Mouse (Mus musculus) intestine, postnatal 0 days (tissue): ENCODE data around the gene Snx32. TPM values are rescaled to one million over a fixed set of nuclear protein-coding genes. Genes with fewer than 3 reads are reported as not detected.
A peak's percentile ranks its signal among the peaks of the same experiment; 100 is the strongest.

Source experiments
- ATAC-seq: fragments of 200-750 bp; cut with Nextera tagmentation; 2 replicates; pipeline ENCODE4 v1.8.0; 2017; ENCODE audit warnings: mild to moderate bottlenecking, moderate TSS enrichment, moderate library complexity
- H3K27ac ChIP-seq: fragments of 300-500 bp; sonication (generic); 2 replicates; pipeline ENCODE4 v1.5.1; 2014; ENCODE audit warnings: mild to moderate bottlenecking, low read depth, low read length, moderate library complexity
- H3K27me3 ChIP-seq: fragments of 300-500 bp; sonication (generic); replicated peaks from 2 replicates; pipeline ENCODE4 v1.6.1; 2014; ENCODE audit warnings: low read length, mixed read lengths; ENCODE audit not compliant: control insufficient read depth, insufficient read depth
- H3K36me3 ChIP-seq: fragments of 300-500 bp; sonication (generic); 2 replicates; pipeline ENCODE4 v1.6.1; 2014; ENCODE audit warnings: mild to moderate bottlenecking, moderate library complexity; ENCODE audit not compliant: control insufficient read depth, insufficient read depth
- H3K4me1 ChIP-seq: fragments of 300-500 bp; sonication (generic); replicated peaks from 2 replicates; pipeline ENCODE4 v1.6.1; 2014; ENCODE audit warnings: antibody characterized with exemption, low read length, mixed read lengths; ENCODE audit not compliant: control insufficient read depth, insufficient read depth
- H3K4me2 ChIP-seq: fragments of 300-500 bp; sonication (generic); replicated peaks from 2 replicates; pipeline ENCODE4 v1.6.1; 2014; ENCODE audit warnings: low read depth, mild to moderate bottlenecking, moderate library complexity
- H3K4me3 ChIP-seq: fragments of 300-500 bp; sonication (generic); 2 replicates; pipeline ENCODE4 v1.5.1; 2014; ENCODE audit warnings: low read depth, low read length
- H3K9ac ChIP-seq: fragments of 300-500 bp; sonication (generic); 2 replicates; pipeline ENCODE4 v1.6.1; 2014; ENCODE audit warnings: mild to moderate bottlenecking, low read depth, low read length
- H3K9me3 ChIP-seq: fragments of 300-500 bp; sonication (generic); 2 replicates; pipeline ENCODE4 v1.6.1; 2016; ENCODE audit warnings: mixed run types; ENCODE audit not compliant: control insufficient read depth
- CTCF ChIP-seq: sonication (generic); IDR thresholded peaks from 2 replicates; pipeline ENCODE4 v1.5.1; 2016; ENCODE audit warnings: low read depth, mild to moderate bottlenecking, control low read depth, antibody characterized with exemption, moderate library complexity
- WGBS: fragments of 180-500 bp; shearing (Covaris S2); extraction: QIAGEN DNeasy Blood & Tissue Kit; methylation state at CpG from one replicate; pipeline ENCODE4 v1.1.7; 2014; 5-methylcytosine and 5-hydroxymethylcytosine counted together
- polyA plus RNA-seq: library from polyadenylated mRNA; unstranded; fragments of >200 nt; fragmentation: Nextera tagmentation; extraction: Ambion mirVana; gene quantifications from 2 replicates; pipeline ENCODE4 v1.2.1, GENCODE M21; 2015

Gene Snx32
- polyA plus RNA-seq, 1 experiment from 2014 or later = 3.8 TPM

DNA sequence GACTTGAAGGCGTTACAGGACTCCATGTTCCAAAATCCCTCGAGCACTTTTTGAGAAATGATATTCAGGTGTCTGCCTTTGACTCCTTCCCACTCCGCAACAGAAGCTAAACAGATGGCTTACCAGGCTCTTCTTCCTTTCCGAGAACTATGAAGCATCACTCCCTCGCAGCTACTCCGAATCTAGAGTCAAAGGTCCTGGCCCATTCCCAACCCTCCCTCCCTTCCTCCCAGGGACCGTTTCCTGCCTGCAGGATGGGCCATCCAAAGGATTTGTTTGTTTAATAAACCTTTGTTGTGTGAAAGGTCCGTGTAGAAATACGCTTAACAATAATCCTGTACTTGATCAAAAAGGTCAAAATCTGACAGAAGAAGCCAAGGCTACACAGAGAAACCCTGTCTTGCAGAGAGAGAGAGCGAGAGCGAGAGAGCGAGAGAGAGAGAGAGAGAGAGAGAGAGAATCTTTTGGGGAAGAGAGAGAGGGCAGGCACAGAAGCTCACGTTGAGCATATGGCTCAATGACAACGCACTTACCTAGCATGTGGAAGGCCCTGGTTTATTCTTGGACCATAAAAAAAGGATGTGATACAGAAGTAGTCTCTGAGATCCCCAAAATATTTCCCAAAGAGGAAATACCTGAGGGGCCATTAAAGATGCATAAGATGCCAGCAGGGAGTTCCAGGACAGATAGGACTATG, 52.4 kb downstream of the Snx32 start, which contains the start of gene Ccdc85b:
Ccdc85b (minus strand) TSS at position 149 of the 697 bp plus-strand sequence.
- peaks cover 4% of the 10 kb centered on the region; the same call in 1 of the 2 replicates for H3K4me1 ChIP-seq
- H3K9ac ChIP-seq = peak within 1 kb of the TSS; percentile 76
- WGBS = 11% methylated on average over 14 of the region's 14 CpGs
- H3K27me3 ChIP-seq = no peaks in the 10 kb centered on the region
- H3K27ac ChIP-seq = peak within 1 kb of the TSS; percentile 84
- no peak for ATAC-seq
- peak within 1 kb of the TSS; percentile 74 for H3K4me3 ChIP-seq
- no peaks in the 10 kb centered on the region for H3K9me3 ChIP-seq
- H3K36me3 ChIP-seq = peaks cover 12% of the 10 kb centered on the region
- H3K4me2 ChIP-seq = peak within 1 kb of the TSS; percentile 98
- no peak for TF ChIP-seq CTCF

DNA sequence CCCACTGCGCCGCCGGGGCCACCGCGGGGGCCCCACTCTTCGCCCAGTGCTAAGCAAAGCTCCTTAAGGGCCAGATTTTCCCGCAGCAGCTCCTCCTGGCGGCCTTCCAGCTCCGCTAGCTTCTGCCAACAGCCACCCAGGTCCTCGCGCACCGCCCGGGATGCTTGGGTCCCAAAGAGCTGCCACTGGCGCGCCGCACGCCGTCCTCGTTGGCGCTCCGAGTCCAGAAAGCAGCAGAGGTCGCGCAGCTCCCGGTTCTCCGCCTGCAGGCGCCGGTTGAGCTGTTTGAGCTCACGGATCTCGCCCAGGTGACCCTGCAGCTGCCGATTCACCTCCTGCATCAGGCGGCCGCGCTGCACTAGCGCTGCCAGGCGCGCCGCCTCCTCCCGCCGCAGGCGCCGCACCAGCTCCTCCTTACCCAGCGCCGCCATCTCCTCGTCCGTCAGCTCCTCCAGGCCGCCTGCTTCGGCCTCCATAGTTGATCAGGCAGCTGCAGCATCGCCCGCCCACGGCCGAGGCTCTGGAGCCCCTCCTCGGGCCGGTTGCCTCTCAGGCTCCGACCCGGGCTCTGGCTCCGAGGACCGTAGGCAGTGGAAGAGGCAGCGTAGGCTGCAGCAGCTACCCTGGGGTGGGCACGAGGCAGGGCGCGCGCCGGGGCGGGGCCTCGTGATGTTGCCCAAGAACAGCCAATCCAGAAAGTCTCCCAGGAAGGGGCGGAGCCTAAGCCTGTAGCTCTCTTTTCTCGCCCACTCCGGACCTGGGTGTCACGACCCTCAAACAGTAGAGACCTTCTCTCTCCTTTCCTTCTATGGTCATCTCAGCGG, 53.2 kb downstream of the Snx32 start:
- WGBS = under 1% methylated on average over 67 of the region's 70 CpGs
- Histone ChIP-seq H3K4me1 (peaks cover 4% of the 10 kb centered on the region; the same call in 1 of the 2 replicates), H3K27me3 (no peaks in the 10 kb centered on the region), H3K36me3 (peaks cover 6% of the 10 kb centered on the region; the same call in 1 of the 2 replicates), H3K4me2 (peak overlapping the region; percentile 98), H3K4me3 (peak overlapping the region; percentile 74), H3K9ac (peak overlapping the region; percentile 76), H3K27ac (peak overlapping the region; percentile 84), H3K9me3 (no peaks in the 10 kb centered on the region)
- peak; percentile 54 for TF ChIP-seq CTCF
- peak; percentile 74 for ATAC-seq

DNA sequence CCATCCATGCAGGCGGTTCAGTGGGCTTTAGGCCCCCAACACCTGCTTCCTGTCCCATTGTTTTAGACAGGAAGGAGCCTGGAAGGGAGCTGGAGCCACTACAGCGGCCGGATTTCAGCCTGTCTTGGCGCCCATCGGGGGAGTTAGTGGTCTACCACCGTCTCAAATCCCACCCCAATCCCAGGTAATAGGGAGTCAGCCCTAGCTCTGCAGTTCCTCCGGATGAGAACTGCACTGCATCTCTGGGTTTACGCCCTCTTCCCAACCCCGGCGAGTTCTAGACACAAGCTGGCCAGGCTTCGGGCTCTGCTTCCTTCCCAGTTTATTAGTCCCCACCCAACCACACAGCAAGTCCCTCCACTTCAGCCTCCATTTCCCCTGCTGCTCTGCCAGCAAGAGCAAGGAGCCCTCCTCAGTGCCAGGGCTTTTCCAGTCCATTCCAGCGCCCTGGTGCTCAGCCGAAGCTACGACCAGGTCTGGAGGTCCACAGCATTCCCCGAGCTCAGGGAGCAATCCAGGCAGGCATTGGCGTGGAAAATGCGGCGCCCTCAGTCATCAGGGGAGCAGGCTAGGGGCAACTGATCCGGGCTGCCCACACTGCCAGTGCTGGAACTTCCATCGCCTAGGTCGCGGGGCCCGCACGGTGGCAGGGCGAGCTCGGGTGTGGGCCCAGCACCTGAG, 54.0 kb downstream of the Snx32 start:
- Histone ChIP-seq H3K9me3 (no peaks in the 10 kb centered on the region), H3K27me3 (no peaks in the 10 kb centered on the region), H3K9ac (peak overlapping the region; percentile 76), H3K36me3 (peaks cover 6% of the 10 kb centered on the region; the same call in 1 of the 2 replicates), H3K4me2 (peak overlapping the region; percentile 98), H3K4me1 (peaks cover 4% of the 10 kb centered on the region; the same call in 1 of the 2 replicates), H3K27ac (peak overlapping the region; percentile 84), H3K4me3 (peak overlapping the region; percentile 74)
- TF ChIP-seq CTCF = no peak
- WGBS = 6% methylated on average over 23 of the region's 26 CpGs
- ATAC-seq = no peak

DNA sequence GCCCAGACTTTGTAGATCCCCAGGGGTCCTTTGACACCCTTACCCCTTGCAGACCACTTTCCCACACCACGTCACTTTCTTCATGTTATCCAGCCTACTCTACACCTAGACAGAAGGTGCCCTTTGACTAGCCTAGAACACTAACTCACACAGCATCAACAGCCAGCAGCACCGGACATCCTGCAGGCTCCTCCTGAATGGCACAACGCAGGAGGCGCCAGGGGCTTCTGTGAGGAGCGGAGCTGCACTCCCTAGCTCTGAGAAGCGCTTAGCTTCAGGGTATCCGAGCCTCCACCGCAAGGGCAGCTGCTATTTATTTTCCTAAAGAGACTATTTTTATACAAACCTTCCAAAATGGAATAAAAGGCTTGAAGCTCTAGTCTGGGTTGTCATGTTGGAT, 54.8 kb downstream of the Snx32 start:
- WGBS = 65% methylated on average over 8 of the region's 8 CpGs
- H3K27me3 ChIP-seq = no peaks in the 10 kb centered on the region
- peak overlapping the region; percentile 98 for H3K4me2 ChIP-seq
- H3K4me3 ChIP-seq = peak overlapping the region; percentile 74
- ATAC-seq = no peak
- H3K9ac ChIP-seq = no peak overlapping the region
- peaks cover 4% of the 10 kb centered on the region; the same call in 1 of the 2 replicates for H3K4me1 ChIP-seq
- H3K36me3 ChIP-seq = peaks cover 6% of the 10 kb centered on the region; the same call in 1 of the 2 replicates
- H3K27ac ChIP-seq = no peak overlapping the region
- no peak for TF ChIP-seq CTCF
- no peaks in the 10 kb centered on the region for H3K9me3 ChIP-seq

DNA sequence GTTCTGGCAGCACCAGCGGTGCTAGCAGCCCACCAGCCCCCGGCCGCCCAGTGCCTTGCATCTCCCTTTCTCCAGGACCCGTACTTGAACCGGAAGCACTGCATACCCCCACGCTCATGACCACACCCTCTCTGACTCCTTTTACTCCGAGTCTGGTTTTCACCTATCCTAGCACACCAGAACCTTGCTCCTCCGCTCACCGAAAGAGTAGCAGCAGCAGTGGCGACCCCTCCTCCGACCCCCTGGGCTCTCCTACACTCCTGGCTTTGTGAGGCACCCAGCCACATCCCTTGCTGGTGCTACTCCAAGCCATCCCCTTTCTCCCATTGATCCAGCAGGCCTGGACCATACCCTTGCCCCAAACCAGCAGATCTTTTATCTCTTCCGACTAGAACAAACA, 55.3 kb downstream of the Snx32 start:
- WGBS = 82% methylated on average over 12 of the region's 12 CpGs
- no peaks in the 10 kb centered on the region for H3K9me3 ChIP-seq
- peaks cover 2% of the 10 kb centered on the region; the same call in 1 of the 2 replicates for H3K4me1 ChIP-seq
- H3K36me3 ChIP-seq = peaks cover 6% of the 10 kb centered on the region; the same call in 1 of the 2 replicates
- H3K9ac ChIP-seq = peak overlapping the region; percentile 13; the same call in 1 of the 2 replicates
- no peak for ATAC-seq
- no peak overlapping the region for H3K27ac ChIP-seq
- 0 out of 2 replicates have a peak, but pooled peaks cover 5% of the 10 kb centered on the region for H3K27me3 ChIP-seq
- TF ChIP-seq CTCF = no peak
- peak overlapping the region; percentile 74 for H3K4me3 ChIP-seq
- H3K4me2 ChIP-seq = peak overlapping the region; percentile 98; the same call in 1 of the 2 replicates
